Mouse (Mus musculus) neural tube, embryonic 14.5 days (tissue): ENCODE data around the gene Csdc2. TPM values are rescaled to one million over a fixed set of nuclear protein-coding genes. Genes with fewer than 3 reads are reported as not detected.
"Not testable (repeated sequence)": the region's sequence is repeated elsewhere in the genome, so short reads cannot be mapped to it uniquely, and the experiment has no call there.

Source experiments
- ATAC-seq: fragments of 200-750 bp; cut with Nextera tagmentation; 2 replicates; pipeline ENCODE4 v1.8.0; 2017; ENCODE audit warnings: low read depth, mild to moderate bottlenecking, moderate TSS enrichment, moderate library complexity
- H3K27ac ChIP-seq: fragments of 300-500 bp; sonication (generic); 2 replicates; pipeline ENCODE4 v1.5.1; 2014; ENCODE audit warnings: low read depth, mild to moderate bottlenecking, control low read depth, low read length, moderate library complexity, mixed read lengths
- H3K27me3 ChIP-seq: fragments of 300-500 bp; sonication (generic); 2 replicates; pipeline ENCODE4 v1.6.1; 2014; ENCODE audit warnings: low read length; ENCODE audit not compliant: control insufficient read depth, insufficient read depth
- H3K36me3 ChIP-seq: fragments of 300-500 bp; sonication (generic); 2 replicates; pipeline ENCODE4 v1.6.1; 2014; ENCODE audit warnings: low read length, mixed read lengths; ENCODE audit not compliant: control insufficient read depth, insufficient read depth
- H3K4me1 ChIP-seq: fragments of 300-500 bp; sonication (generic); 2 replicates; pipeline ENCODE4 v1.6.1; 2014; ENCODE audit warnings: low read length; ENCODE audit not compliant: control insufficient read depth, insufficient read depth
- H3K4me2 ChIP-seq: fragments of 300-500 bp; sonication (generic); 2 replicates; pipeline ENCODE4 v1.6.1; 2014; ENCODE audit warnings: mild to moderate bottlenecking, low read depth, low read length, control low read depth
- H3K4me3 ChIP-seq: fragments of 300-500 bp; sonication (generic); 2 replicates; pipeline ENCODE4 v1.5.1; 2014; ENCODE audit warnings: low read depth, low read length, control low read depth, mixed read lengths
- H3K9ac ChIP-seq: fragments of 300-500 bp; sonication (generic); replicated peaks from 2 replicates; pipeline ENCODE4 v1.6.1; 2014; ENCODE audit warnings: low read depth, mild to moderate bottlenecking, control low read depth, low read length, mixed read lengths
- H3K9me3 ChIP-seq: fragments of 300-500 bp; sonication (generic); 2 replicates; pipeline ENCODE4 v1.6.1; 2016; ENCODE audit warnings: low read length; ENCODE audit not compliant: control insufficient read depth
- WGBS: fragments of 180-500 bp; shearing (Covaris S2); extraction: QIAGEN DNeasy Blood & Tissue Kit; methylation state at CpG from one replicate; pipeline ENCODE4 v1.1.7; 2014; 5-methylcytosine and 5-hydroxymethylcytosine counted together
- polyA plus RNA-seq: library from polyadenylated mRNA; unstranded; fragments of >200 nt; fragmentation: Nextera tagmentation; extraction: Ambion mirVana; gene quantifications from 2 replicates; pipeline ENCODE4 v1.2.1, GENCODE M21; 2014

The Csdc2 gene
- polyA plus RNA-seq, 1 experiment from 2014 or later, result 208 TPM

- no peak for ATAC-seq
- H3K4me3 ChIP-seq, result no peak overlapping the region
- 92% methylated on average over 5 of the region's 5 CpGs for WGBS
- H3K4me1 ChIP-seq, result no peaks in the 10 kb centered on the region
- no peaks in the 10 kb centered on the region for H3K9me3 ChIP-seq
- H3K9ac ChIP-seq, result no peak overlapping the region
- H3K4me2 ChIP-seq, result no peak overlapping the region
- no peak overlapping the region for H3K27ac ChIP-seq
- no peaks in the 10 kb centered on the region for H3K27me3 ChIP-seq
- H3K36me3 ChIP-seq, result no peaks in the 10 kb centered on the region
Measured at GRCm38 (mm10) chr15:81967821-81968220, 31.3 kb downstream of the Csdc2 start.

GRCm38 (mm10) chr15:81968447-81968846, 31.9 kb downstream of the Csdc2 start:
- no peak overlapping the region for H3K27ac ChIP-seq
- no peak overlapping the region for H3K4me2 ChIP-seq
- H3K27me3 ChIP-seq, result no peaks in the 10 kb centered on the region
- ATAC-seq, result no peak
- WGBS, result 83% methylated on average over 2 of the region's 2 CpGs
- H3K9me3 ChIP-seq, result no peaks in the 10 kb centered on the region
- H3K36me3 ChIP-seq, result no peaks in the 10 kb centered on the region
- no peak overlapping the region for H3K9ac ChIP-seq
- H3K4me3 ChIP-seq, result no peak overlapping the region
- no peaks in the 10 kb centered on the region for H3K4me1 ChIP-seq

GRCm38 (mm10) chr15:81969173-81969572, 32.6 kb downstream of the Csdc2 start:
- no peak overlapping the region for H3K27ac ChIP-seq
- no peaks in the 10 kb centered on the region for H3K9me3 ChIP-seq
- H3K9ac ChIP-seq, result no peak overlapping the region
- no peaks in the 10 kb centered on the region for H3K4me1 ChIP-seq
- no peak overlapping the region for H3K4me3 ChIP-seq
- WGBS, result 72% methylated on average over 7 of the region's 7 CpGs
- no peak overlapping the region for H3K4me2 ChIP-seq
- no peaks in the 10 kb centered on the region for H3K27me3 ChIP-seq
- no peak for ATAC-seq
- H3K36me3 ChIP-seq, result no peaks in the 10 kb centered on the region

GRCm38 (mm10) chr15:81969635-81970034, 33.1 kb downstream of the Csdc2 start:
- H3K4me2 ChIP-seq, H3K27ac ChIP-seq, H3K4me3 ChIP-seq, H3K4me1 ChIP-seq, ATAC-seq, H3K9me3 ChIP-seq, H3K9ac ChIP-seq, H3K27me3 ChIP-seq, H3K36me3 ChIP-seq: not testable (repeated sequence)
- 70% methylated on average over 6 of the region's 6 CpGs for WGBS

- not testable (repeated sequence) for ATAC-seq, H3K4me3 ChIP-seq, H3K36me3 ChIP-seq, H3K27ac ChIP-seq, H3K9me3 ChIP-seq, H3K4me1 ChIP-seq, H3K4me2 ChIP-seq, H3K9ac ChIP-seq, H3K27me3 ChIP-seq
- WGBS, result 91% methylated on average over 4 of the region's 4 CpGs
Measured at GRCm38 (mm10) chr15:81970498-81970897, 33.9 kb downstream of the Csdc2 start.

GRCm38 (mm10) chr15:81975156-81975555, 38.6 kb downstream of the Csdc2 start:
- H3K4me1 ChIP-seq, H3K4me2 ChIP-seq, H3K9ac ChIP-seq, H3K36me3 ChIP-seq, H3K9me3 ChIP-seq, H3K27ac ChIP-seq, ATAC-seq, H3K27me3 ChIP-seq, H3K4me3 ChIP-seq: not testable (repeated sequence)
- 91% methylated on average over 8 of the region's 8 CpGs for WGBS

GRCm38 (mm10) chr15:81980321-81980720, 43.8 kb downstream of the Csdc2 start, which contains the start of gene 1700029P11Rik:
TSS of gene 1700029P11Rik (plus strand) at chr15:81980540.
- H3K4me2 ChIP-seq, result no peak within 1 kb of the TSS
- H3K27ac ChIP-seq, result no peak within 1 kb of the TSS
- no peaks in the 10 kb centered on the region for H3K36me3 ChIP-seq
- H3K9ac ChIP-seq, result no peak within 1 kb of the TSS
- no peaks in the 10 kb centered on the region for H3K9me3 ChIP-seq
- no peaks in the 10 kb centered on the region for H3K27me3 ChIP-seq
- H3K4me1 ChIP-seq, result no peaks in the 10 kb centered on the region
- WGBS, result 95% methylated on average over 23 of the region's 23 CpGs
- ATAC-seq, result no peak
- H3K4me3 ChIP-seq, result no peak within 1 kb of the TSS

GRCm38 (mm10) chr15:81982173-81982572, 45.6 kb downstream of the Csdc2 start:
- no peaks in the 10 kb centered on the region for H3K27me3 ChIP-seq
- H3K9me3 ChIP-seq, result no peaks in the 10 kb centered on the region
- H3K36me3 ChIP-seq, result no peaks in the 10 kb centered on the region
- no peak overlapping the region for H3K27ac ChIP-seq
- WGBS, result 68% methylated on average over 1 of the region's 1 CpGs
- no peak overlapping the region for H3K9ac ChIP-seq
- H3K4me2 ChIP-seq, result no peak overlapping the region
- no peaks in the 10 kb centered on the region for H3K4me1 ChIP-seq
- no peak overlapping the region for H3K4me3 ChIP-seq
- ATAC-seq, result no peak

- Histone ChIP-seq H3K9me3 (no peaks in the 10 kb centered on the region), H3K36me3 (no peaks in the 10 kb centered on the region), H3K4me3 (no peak overlapping the region), H3K27ac (no peak overlapping the region), H3K4me1 (no peaks in the 10 kb centered on the region), H3K27me3 (no peaks in the 10 kb centered on the region), H3K4me2 (no peak overlapping the region), H3K9ac (no peak overlapping the region)
- no peak for ATAC-seq
- WGBS, result 54% methylated on average over 2 of the region's 2 CpGs
Measured at GRCm38 (mm10) chr15:81985267-81986161, 49.0 kb downstream of the Csdc2 start.
